Mouse (Mus musculus) right cerebral cortex, postnatal 10 days (tissue): ENCODE results near the gene Eprs.
A peak's percentile ranks its signal among the peaks of the same experiment; 100 is the strongest.
"Not testable (repeated sequence)": the region's sequence is repeated elsewhere in the genome, so short reads cannot be mapped to it uniquely, and the experiment has no call there.

Source experiments
- DNase-seq, 2 experiments: peaks; one replicate each; pipeline ENCODE4 v3.0.0; 2021; ENCODE audit warnings: low spot score in 2 of 2

Eprs gene

DNA sequence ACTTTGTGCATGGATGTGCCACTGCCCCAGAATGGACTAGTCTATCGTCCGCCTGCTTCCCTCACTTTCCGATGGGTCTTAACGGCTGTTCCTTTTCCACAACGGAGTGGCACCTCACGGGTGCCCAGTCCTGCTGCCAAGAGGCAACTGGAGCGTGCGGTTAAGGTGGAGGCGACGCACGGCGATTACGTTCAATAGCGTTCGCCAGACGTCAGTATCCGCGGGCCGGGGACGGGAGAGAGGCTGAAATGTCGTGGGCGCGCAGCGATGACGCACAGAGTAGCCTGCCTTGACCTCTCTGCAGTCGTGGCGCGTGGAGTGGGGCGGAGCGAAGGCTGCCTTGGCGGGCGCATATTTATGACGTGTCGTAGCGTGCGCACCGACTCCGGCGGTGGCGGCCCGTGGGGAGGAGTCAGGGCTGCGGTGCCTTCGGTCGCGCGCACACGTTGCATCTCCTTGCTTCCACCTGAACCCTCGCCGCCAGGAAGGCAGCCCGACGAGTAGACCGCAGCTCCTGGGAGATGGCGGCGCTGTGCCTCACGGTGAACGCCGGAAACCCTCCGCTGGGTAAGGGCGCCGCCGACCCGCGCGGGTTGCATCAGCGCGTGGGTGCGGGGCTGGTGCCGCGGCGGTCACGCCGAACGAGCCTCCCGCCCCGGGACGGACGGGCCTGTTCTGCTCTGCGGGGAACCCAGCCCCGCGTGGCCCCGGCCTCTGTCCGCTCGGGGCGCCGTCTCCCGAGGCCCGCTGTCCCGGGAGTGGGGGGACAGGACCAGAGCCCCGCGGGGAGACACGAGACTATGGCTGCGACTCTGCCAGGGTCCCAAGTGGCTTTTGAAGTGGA lies at the start of gene Eprs:
Gene Eprs, plus strand, starts transcription at position 368 of the 844 bp plus-strand sequence.
- peak; percentile 99 to 100 for DNase-seq

DNA sequence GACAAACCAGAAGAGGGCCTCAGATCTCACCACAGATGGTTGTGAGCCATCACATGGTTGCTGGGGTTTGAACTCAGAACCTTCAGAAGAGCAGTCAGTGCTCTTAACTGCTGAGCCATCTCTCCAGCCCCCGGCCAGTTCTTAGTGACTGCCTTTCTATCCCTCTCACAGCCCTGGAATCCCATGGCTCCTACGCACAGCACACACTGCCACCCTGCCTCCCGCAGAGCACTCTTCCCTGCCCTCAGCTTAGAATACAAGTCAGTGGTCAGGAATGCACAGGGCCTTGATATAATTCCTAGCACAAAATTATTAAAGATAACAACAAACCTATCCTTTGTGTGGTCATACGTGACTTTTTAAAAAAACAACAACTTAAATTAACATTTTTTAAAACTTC lies 48.3 kb upstream of the Eprs start:
- DNase-seq: no peak

DNA sequence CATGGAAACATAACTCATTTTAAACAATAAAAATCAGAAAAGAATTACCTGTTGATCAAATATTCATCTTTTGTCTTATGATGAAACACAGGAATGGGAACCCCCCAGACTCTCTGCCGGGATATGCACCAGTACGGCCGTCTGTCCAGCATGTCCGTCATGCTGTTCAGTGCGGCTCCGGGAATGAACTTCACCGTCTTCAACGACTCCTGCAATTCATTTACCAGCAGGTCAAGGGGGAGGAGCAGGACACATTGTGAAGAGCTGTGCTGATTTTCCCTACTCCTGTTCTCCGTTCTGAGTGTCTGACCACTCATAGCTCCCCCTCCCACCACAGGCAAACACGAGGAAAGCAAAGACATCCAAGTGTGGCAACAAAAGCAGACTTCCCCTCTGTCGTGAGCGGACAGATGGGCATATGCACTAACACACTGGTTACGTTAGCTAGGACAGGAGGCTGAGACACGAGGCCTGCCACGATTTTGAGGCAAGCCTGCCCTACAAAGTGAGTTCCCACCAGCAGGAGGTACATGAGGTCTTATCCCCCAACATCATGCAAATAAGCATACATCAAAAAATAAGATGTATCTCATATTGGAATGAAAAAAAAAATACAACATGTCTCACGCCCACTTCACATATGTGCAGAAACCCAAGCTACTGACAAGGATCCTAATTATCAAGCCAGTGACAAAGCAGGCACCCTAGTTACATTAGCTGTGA lies 46.8 kb upstream of the Eprs start:
- DNase-seq: peak; percentile 39 to 59

DNA sequence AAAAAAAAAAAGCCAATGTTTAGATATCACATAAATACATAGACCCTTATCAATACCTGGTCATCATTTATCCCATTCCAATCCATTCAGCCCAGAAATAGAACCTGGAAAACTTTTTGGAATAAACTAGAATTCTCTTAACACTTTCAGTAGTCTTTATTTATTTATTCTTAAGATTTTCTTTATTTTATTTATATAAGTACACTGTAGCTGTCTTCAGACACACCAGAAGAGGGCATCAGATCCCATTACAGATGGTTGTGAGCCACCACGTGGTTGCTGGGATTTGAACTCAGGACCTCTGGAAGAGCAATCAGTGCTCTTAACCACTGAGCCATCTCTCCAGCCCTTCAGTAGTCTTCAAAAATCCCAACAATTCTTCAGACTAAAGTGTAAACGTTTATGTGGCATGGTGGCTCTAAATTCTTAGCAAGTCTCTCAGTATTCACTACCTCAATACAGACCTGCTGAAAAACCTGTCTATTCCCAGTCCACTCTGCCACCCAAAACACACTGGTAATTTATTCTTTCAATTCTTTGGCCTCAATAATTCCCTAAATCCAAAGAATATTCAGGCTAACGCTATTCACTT lies 35.0 kb upstream of the Eprs start:
- DNase-seq: not testable (repeated sequence)

DNA sequence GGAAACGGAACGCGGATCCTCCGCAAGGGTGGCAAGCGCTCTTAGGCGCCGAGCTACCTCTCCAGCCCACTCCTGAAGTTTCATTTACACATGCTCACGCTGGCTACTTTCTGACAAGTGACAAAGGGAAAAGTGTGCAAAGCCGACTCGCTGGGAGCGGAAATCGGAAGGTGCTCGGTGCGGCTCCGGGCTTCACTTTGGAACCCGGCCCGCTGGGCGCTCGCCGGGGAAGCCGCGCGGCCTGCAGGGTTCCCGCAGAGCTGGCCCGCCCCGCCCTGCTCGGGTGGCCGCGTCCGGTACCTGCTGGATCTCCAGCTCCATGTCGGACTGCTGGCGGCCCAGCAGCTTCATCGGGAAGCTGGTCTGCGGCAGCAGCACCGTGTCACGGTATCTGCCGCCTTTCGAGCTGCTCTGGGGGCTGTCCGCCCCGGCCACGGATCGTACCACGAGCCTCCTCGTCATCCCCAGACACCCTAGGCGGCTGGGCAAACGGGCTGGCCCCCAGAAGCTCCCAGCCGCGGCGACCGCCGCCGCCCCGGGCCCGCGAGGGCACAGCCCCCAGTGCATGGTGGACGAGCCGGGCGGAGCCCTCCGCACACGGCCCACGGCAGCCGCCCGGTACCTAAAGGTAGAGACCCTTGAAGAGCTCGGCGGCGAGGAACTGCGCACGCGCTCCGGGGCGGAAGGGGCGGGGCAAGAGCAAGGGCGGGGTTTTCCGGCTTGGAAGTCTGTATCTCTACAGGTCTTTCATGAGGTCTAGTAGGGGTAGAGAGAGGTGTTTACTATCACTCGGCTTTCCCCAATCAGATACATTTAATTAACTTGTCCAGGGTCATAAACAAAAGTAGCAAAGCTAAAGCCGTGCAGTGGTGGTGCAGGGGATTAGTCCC lies 33.9 kb upstream of the Eprs start, which contains the start of gene Iars2:
Gene Iars2, minus strand, starts transcription at position 676 of the 890 bp plus-strand sequence.
- peak; percentile 92 to 94 for DNase-seq

DNA sequence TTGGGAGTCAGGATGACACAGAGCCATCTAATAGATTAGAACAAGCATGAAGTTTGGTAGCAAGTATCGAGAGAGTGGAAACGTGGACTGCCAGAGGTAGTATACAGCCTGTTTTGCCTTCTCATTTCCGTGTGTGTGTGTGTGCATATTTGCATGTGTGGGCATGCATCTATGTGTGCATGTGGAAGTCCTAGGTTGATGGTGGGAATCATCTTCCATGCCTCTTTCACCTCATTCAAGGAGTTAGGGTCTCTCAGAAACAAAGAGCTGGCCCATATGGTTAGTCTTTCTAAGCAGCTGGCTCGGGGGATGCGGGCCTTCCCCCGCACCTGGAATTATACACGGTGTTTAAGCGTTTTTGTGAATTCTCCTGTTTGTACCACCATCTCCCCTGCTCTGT lies 33.0 kb upstream of the Eprs start:
- DNase-seq: no peak

DNA sequence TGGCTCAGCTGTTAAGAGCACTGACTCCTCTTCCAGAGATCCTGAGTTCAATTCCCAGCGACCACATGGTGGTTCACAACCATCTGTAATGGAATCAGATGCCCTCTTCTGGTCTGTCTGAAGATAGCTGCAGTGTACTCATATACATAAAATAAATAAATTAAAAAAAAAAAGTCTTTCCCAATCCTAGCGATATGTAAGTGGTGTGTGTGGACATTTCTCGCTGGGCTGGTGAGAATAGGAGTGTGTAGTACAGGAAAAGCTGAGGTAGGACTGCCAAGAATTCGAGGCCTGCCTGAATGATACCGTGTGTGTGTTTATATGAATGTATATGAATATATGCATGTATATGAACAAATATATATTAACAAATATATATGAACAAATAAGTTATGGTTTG lies 31.5 kb upstream of the Eprs start:
- DNase-seq: no peak

DNA sequence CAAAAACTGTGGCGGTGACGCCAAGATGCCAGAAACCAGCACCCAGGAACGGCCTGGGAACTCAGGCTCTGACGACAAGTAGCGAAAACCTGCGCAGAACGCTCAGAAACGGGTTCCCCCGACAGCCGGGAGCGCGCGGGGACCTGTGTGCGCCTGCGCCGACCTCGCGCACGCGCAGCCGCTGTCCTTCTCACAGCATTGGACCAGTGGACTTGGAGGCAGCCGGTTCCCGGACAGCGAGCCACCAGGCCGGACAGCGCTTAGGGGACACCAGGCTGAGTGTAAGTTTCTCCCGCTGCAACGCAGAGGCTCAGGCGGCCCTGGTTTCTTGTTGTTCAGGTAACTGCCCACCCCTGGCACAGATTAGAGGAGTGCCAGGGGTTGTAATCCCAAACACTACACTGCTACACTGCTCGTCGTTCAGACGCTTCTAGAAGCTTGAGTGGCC lies 30.8 kb upstream of the Eprs start, which contains the start of gene Bpnt1:
Gene Bpnt1, plus strand, starts transcription at position 167 of the 448 bp plus-strand sequence.
- DNase-seq: peak; percentile 93 to 94

DNA sequence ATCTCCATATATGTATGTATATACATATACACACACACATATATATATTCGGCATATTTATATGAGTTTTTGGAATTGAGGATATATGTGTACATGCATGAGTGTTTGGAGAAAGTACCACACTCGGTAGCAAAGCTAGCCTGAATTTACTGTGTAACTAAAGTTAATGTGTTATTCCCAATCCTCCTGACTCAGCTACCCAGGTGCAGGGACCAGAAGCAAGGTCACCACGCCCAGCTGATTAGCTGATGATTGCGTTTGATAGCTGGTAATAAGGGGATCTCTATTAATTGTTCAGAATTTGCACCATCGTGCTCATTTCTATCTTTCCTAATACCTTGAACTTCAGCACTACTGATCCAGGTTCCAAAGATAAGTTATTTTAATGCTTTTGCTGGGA lies 29.2 kb upstream of the Eprs start:
- DNase-seq: no peak

DNA sequence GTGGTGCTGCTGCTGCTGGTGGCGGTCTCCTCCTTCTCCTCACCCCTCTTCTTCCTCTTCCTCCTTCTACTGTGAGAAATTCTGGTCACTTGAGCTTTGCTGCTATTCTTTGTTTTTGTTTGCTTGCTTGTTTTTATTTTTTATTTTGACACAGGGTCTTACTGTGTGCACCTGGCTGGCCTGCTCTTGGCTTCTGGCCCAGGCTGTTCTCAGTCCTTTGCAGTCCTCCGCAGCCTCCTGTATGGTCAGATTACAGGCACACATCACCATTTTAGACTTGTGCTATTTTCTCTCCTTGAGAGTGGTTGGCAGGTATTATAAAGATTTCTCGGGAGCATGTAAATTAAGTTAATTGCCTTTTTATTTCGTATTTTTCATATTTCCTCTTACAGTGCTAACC lies 28.7 kb upstream of the Eprs start:
- no peak for DNase-seq

DNA sequence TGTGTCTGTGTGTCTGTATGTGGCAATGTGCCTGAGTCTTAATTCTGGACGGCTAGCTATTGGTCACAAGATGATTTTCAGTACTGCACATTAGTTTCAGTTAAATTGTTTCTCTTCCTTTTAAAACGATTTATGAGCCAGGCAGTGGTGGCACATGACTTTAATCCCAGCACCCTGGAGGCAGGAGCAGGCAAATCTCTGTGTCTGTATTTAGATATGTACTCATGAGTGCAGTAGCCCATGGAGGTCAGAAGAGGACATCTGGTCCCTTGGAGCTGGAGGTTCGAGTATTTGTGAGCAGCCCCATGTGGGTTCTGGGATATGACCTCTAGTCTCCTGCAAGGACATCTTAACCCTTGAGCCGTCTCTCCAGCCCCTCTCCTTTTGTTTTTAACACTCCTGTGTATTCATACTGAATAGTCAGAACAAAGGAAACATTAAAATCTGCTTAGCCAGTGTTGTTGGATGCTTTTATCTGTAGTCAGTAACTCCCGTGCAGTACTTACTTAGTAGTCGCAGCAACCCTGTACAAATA lies 27.5 kb upstream of the Eprs start:
- DNase-seq: no peak

DNA sequence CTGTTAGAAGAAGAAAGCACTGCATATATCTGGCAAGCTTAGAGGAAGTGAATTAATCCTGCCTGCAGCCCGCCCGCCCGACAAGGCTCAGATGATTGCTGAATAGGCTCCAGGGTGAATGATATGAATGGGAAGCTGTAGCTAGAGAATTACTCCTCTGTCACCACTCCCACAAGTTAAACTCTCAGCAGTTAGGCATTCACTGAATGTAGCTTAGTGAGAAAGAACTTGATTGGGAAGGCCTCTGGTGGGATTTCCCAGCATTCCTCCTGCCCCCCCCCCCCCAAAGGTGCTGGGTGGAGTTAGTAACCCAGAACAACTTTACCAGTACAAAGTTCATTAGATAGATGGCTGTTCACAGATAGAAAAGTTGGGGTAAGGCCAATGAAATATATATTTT lies 26.3 kb upstream of the Eprs start:
- DNase-seq: no peak

DNA sequence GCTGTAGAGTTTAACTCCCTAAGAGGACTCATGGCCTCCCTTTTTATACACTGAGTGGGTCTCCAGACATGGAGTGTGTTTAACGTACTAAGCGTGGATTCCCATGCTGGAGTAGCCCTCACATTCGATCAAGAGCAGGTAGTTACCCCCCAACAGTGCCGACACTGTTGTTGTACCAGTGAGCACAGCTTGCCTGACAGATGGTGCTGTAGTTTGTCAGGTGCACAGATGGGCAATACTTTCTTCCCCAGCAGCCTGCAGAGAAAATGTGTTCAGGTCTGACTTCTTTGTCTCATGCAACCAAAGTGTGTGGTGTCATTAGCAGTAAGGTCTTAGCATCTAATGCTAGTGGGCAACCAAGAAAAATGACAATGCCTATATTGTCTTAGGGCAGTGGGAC lies 20.4 kb upstream of the Eprs start:
- no peak for DNase-seq

DNA sequence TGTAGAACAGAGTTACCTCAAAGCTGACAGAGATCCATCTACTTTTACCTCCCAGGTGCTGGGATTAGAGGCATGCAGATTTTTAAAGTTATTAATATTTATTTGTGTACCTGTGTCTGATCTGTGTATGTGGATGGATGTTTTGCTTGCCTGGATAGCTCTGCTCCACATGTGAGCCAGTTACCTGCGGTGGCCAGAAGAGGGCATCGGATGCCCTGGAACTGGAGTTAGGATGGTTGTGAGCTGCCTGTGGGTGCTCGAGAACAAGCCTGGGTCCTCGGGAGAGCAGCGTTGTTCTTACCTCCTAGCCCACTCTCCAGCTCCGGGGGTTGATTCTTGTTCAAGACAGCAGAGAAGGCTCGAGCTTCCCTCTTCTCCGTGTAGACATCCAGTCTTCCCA lies 19.4 kb upstream of the Eprs start:
- DNase-seq: no peak

DNA sequence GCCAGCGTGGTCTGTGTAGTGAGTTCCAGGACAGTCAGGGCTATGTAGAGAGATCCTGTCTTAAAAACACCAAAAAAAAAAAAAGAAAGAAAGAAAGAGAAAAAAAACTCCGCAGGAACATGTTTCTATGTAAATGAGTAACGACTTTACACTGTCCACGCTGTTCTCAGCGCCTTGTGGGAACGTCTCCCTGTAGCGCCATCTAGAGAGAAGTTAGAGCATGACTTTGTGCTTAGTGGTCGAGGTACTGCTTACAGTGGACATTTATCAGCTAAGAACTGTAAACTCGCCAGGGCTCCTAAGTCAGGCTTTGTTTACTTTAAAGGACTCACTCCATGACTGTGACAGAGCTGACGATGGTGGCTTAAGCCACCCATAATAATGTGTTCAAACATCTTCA lies 16.7 kb upstream of the Eprs start:
- DNase-seq: no peak

DNA sequence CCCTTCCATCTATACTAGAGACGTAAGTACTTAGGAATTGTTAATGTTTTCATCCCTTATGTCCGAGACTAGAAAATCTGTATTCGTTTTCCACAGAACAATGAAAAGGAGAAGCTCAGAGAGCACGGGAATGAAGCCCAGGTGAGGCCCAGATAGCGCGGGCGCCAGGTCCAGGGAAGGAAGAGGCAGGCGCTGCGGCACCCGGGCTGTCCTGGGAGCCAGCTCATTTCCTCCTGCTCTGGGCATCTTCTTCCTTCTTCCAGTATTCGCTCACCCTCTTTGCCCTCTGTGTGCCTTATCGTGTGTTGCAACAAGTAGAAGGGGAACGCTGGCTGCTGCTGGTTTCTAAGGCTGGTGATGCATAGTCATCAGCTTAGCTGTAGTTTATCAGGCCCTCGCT lies 13.1 kb upstream of the Eprs start:
- no peak for DNase-seq

DNA sequence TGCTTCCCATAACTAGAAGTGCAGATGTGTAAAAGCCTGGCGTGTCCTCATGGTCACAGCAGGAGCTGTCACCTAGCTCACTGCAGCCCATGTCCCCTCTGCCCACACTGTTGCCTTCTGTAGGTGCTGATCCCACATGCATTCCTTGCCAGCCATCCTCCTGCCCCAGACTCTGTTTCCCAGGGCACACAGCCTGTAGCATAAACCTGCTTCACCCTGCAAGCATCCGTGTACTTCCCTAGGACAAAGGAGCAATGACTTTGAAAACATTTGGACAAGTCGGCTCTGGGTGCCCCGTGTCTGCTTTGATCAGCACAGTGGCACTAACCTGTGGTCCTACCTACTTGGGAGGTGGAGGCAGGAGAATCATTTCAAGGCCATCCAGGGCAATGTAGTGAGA lies 12.2 kb upstream of the Eprs start:
- no peak for DNase-seq

DNA sequence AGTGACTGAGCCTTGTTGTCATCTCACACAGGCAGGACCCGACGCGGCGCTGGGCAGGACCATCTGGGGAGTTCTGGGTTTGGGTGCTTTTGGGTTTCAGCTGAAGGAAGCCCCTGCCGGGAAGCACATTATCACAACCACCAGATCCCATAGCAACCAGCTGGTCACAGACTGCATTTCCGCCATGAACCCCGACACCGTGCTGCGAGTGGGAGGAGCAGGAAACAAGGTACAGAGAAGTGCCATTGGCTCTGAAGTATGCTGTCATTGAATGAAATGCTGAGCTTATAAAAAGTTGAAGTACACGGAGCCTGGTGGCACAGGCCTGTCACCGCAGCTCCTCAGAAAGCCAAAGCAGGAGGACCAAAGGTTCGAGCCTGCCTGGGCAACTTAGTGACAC lies 10.7 kb upstream of the Eprs start:
- no peak for DNase-seq

DNA sequence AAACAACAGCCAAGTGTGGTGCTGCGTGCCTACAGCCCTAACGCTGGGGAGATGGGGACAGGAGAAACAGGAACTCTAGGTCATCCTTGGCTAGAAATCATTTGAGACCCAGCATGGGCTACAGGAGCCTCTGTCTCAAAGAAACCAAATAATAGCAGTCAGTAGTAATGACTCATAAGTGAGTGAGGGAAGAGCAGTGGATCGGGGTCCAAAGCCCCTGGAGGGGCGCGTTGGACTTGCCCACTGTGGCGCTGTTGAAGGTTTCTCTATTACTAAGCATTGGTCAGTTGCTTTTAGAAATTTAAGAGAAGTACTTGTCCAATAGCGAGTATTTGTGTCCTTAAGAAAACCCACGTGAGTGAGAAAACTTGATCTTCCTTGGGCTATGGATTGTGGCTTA lies 9.5 kb upstream of the Eprs start:
- no peak for DNase-seq

DNA sequence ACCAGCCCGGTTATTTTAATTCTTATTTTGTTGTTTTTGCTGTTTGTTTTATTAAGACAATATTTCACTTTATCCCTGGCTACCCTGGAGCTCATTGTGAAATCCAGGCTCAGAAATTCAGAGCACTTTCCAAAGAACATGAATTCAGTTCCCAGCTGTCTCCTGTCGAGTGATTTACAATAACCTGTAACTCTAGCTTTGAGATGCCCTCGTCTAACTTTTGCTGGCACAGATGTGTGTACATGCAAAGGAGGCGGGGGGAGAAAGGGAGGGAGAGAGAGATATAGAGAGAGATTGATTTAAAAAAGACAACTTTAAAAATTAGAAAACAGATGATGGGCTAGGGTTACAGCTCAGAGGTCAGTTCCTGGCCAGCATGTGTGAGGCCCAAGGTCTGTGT lies 8.1 kb upstream of the Eprs start:
- DNase-seq: no peak

DNA sequence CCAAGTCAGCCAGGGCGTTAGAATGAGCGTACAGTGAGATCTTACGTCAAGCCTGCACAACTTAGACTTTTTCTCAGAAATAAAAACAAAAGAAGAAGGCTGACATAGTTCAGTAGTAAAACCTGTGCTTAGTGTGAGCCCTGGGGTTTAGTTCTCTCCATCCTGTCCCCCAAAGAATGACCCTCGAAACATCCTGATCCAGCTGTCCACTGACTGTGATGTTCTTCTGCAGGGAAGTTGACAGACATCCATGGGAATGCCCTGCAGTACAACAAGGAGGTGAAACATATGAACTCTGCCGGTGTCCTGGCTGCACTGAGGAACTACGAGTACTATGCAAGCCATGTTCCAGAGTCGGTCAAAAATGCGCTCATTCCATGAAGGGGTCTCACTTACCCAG lies 6.6 kb upstream of the Eprs start:
- DNase-seq: no peak
